Mouse (Mus musculus): ENCODE measurements around the gene Xpnpep3.
A peak's percentile ranks its signal among the peaks of the same experiment; 100 is the strongest.

Xpnpep3 gene

GRCm38 (mm10) chr15:81399638-81400315, at the start of gene Xpnpep3, which contains the start of gene St13:
TSS of gene Xpnpep3 (plus strand) at chr15:81400138.
TSS of gene St13 (minus strand) at chr15:81400077.
- peak; percentile 99 for DNase-seq (ENCODE audit: low spot score)

GRCm38 (mm10) chr15:81350401-81350800, 49.5 kb upstream of the Xpnpep3 start:
- no peak for DNase-seq (ENCODE audit: low spot score)

DNA sequence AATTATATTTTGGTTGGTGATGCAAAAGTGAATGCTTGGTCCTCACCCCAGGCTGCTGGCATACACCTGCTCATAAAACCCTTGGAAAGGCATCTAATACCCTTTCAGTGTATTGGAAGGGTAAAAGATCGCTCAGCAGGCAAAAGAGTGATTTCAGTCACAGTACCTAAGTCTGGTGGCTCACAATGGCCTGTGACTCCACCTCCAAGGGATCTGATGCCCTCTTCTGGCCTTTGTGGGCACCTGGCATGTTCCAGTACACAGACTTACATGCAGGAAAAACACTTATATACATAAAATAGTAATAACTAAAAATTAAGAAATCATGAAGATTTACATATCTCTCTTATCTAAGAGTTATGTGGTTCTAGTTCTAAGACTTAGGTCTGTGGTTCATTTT, 47.3 kb upstream of the Xpnpep3 start:
- DNase-seq (ENCODE audit: low spot score) = no peak

- DNase-seq (ENCODE audit: low spot score) = no peak
Observed at GRCm38 (mm10) chr15:81355146-81355761, 44.7 kb upstream of the Xpnpep3 start.

GRCm38 (mm10) chr15:81356946-81357345, 43.0 kb upstream of the Xpnpep3 start:
- no peak for DNase-seq (ENCODE audit: low spot score)

DNA sequence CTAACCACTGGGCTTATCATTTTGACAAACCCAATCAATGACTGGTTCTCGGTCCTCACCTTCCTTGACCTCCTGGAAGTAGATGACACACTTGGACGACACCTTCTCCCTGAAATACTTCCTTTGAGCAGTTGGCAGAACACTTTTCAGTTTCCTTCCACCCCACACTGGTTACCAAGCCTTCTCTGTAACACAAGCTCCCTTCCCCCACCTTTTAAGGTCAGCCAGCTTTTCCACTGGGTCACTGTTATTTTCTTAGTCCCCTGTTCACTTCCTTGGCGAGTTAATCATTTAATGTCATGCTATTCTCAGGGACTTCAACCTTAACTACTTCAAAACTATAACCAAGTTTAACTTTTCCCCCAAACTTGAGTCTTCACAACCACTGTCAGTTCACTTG, 41.0 kb upstream of the Xpnpep3 start:
- DNase-seq (ENCODE audit: low spot score) = no peak

DNA sequence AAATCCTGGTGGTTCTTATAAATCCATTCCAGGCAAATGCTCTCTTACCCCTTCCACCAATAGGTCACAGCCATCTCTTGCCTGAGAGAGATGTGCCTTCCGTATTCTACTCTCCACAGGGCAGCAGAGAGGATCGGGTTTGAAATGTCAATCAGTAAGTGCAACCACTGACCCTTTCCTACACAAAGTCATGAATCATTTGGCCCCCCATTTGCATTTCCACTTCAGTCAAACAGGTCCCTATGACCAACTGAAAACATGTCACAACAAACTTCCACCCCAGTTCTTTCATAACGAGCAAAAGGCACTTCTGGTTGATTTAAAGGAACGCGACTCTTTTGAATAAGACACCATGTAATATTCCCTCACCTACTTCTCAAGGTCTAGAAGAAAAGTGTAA, 40.5 kb upstream of the Xpnpep3 start:
- no peak for DNase-seq (ENCODE audit: low spot score)

DNA sequence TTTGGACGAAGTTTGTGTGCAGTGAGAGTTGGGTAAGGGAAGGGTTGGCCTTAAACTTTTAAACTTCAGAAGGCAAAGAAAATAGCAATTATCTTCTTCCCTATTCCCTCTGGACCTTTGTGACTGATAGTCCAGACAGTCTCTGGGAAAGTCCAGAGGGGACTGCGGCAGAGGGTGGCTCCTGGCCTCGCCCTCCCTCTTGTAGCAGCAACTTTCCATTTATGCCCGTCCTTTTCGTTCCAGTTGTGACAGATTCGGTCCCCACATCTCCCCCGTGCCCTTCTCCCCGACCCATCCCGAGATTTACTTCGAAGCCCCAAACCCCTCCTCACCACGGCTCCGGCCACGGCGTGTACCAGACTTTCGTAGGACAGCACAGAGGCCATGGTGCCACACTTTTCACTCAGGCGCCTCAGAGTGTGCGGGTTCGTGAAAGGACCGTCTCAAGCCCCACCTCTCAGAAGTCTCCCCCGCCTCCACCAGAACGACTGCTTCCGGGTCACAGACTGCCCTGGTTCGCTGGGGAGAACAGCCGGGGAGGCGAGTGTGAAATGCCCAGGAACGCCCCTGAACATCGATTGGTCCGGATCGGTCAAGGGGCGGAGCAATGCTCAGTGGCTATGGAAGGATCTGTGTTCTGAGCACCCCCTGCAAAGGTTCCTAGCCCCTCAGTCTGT, 39.5 kb upstream of the Xpnpep3 start, which contains the start of gene Slc25a17:
Slc25a17 (minus strand) TSS at position 468 of the 677 bp plus-strand sequence.
- DNase-seq (ENCODE audit: low spot score) = peak; percentile 85

GRCm38 (mm10) chr15:81361022-81361404, 38.9 kb upstream of the Xpnpep3 start:
- DNase-seq (ENCODE audit: low spot score) = no peak

DNA sequence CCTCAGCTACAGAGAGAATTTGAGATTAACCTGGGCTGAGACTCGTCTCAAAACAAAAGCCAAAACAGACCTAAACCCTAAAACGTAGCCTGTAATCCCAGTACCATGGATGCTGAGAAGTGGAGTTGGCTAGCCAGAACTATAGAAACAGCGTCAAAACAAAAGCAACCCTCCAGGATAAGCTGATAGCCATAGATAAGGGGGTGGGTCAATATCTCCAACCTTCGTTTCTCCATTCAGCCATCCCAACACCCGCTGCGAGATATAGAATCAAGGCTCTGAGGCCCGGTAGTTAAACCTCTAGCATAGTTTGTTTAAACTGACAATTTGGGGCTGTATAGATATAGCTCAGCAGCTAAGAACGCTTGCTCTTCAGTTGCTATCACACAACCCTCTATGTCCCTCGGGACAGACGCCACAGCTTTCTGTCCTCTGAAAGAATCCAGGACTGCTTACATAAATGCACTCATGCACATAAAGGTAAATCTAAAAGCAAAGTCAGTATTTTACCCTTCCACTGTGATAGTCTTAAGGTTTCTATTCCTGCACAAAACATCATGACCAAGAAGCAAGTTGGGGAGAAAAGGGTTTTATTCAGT, 38.4 kb upstream of the Xpnpep3 start:
- no peak for DNase-seq (ENCODE audit: low spot score)

- no peak for DNase-seq (ENCODE audit: low spot score)
Observed at GRCm38 (mm10) chr15:81362501-81362900, 37.4 kb upstream of the Xpnpep3 start.

- DNase-seq (ENCODE audit: low spot score) = no peak
Observed at GRCm38 (mm10) chr15:81364271-81364670, 35.7 kb upstream of the Xpnpep3 start.

- no peak for DNase-seq (ENCODE audit: low spot score)
Observed at GRCm38 (mm10) chr15:81365246-81365645, 34.7 kb upstream of the Xpnpep3 start.

DNA sequence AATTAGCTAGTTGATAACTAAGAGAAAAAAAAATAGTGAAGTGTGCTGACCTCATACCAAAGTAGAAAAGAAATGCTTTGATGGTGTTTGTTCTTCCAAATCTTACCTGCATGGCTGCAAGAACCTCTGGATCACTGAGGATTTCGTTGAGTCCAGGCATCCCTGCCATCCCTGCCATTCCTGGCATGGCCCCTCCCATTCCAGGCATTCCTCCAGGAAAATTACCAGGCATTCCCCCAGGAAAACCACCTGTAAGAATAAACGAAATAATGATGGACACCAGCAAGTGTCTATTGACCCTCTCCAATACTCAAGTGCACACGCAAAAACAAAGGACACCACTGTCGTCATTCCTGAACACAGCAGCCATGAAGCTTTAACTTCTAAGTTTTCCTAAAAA, 33.7 kb upstream of the Xpnpep3 start:
- no peak for DNase-seq (ENCODE audit: low spot score)

DNA sequence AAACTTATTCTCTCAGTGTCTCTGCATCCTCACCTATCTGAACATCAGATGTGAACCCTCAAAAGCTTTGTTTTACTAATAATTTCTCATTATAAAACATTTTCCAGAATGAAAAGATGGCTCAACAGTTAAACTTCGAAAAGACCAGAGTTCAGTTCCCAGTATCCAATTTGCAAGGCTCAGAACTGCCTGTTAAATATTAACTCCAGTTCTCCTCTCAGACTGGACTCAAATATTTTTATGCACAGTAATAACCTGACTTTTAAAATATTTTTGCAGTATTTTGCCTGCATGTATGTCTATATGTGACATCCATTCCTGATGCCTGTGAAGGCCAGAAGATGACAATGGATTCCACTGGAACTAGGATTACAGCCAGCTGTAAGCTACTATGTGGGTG, 31.3 kb upstream of the Xpnpep3 start:
- DNase-seq (ENCODE audit: low spot score) = no peak

- no peak for DNase-seq (ENCODE audit: low spot score)
Observed at GRCm38 (mm10) chr15:81370356-81370755, 29.6 kb upstream of the Xpnpep3 start.

- DNase-seq (ENCODE audit: low spot score) = no peak
Observed at GRCm38 (mm10) chr15:81374621-81375020, 25.3 kb upstream of the Xpnpep3 start.

- DNase-seq (ENCODE audit: low spot score) = no peak
Observed at GRCm38 (mm10) chr15:81378845-81379244, 21.1 kb upstream of the Xpnpep3 start.

GRCm38 (mm10) chr15:81386327-81386726, 13.6 kb upstream of the Xpnpep3 start:
- no peak for DNase-seq (ENCODE audit: low spot score)

DNA sequence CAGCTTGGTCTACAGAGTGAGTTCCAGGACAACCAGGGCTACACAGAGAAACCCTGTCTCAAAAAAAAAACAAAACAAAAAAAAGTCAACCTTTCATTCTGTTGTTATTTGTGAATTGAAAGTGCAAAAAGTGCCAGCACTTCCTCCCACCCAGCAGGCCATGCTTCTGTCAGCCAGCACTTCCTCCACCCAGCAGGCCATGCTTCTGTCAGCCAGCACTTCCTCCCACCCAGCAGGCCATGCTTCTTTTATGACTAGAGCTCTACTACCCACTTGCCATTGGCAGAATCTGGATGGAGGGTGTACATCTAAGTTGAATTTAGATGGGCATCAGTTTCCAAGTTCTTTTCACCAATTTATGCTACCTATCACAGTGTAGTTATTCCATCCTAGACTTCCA, 6.9 kb upstream of the Xpnpep3 start:
- no peak for DNase-seq (ENCODE audit: low spot score)

- no peak for DNase-seq (ENCODE audit: low spot score)
Observed at GRCm38 (mm10) chr15:81394211-81394915, 5.6 kb upstream of the Xpnpep3 start.

DNA sequence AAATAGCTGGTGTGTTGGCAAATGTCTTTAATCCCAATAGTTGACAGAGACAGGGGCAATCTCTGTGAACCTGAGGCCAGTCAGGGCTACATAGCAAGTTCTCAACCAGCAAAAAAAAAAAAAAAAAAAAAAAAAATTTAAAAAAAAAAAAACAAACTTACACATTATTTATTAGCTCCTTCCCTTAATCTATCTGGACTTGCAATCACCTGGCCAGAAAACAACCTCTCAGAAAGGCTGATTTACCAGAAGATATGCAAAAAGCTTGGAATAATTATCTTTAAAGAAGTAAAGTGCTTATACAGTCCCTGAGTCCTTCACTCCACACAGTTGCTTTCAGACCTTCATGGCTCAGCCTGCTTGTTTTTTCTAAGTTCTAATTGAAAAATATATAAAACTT, 1.7 kb upstream of the Xpnpep3 start:
- DNase-seq (ENCODE audit: low spot score) = no peak

Measured in ovary, postnatal 10 days (tissue).